Mouse (Mus musculus) hindbrain, postnatal 0 days (tissue): ENCODE data around the gene Afg3l1. TPM values are rescaled to one million over a fixed set of nuclear protein-coding genes. Genes with fewer than 3 reads are reported as not detected.
"Not testable (repeated sequence)": the region's sequence is repeated elsewhere in the genome, so short reads cannot be mapped to it uniquely, and the experiment has no call there.

Experiments
- ATAC-seq: fragments of 200-750 bp; cut with Nextera tagmentation; 2 replicates; pipeline ENCODE4 v1.8.0; 2017; ENCODE audit warnings: mild to moderate bottlenecking, moderate TSS enrichment, moderate library complexity
- DNase-seq: peaks from one replicate; pipeline ENCODE4 v3.0.0-alpha.2; 2015; ENCODE audit warnings: low spot score
- H3K27ac ChIP-seq: fragments of 300-500 bp; sonication (generic); 2 replicates; pipeline ENCODE4 v1.5.1; 2014; ENCODE audit warnings: mild to moderate bottlenecking
- H3K27me3 ChIP-seq: fragments of 300-500 bp; sonication (generic); 2 replicates; pipeline ENCODE4 v1.6.1; 2014; ENCODE audit warnings: low read length, mixed read lengths; ENCODE audit not compliant: insufficient read depth
- H3K36me3 ChIP-seq: fragments of 300-500 bp; sonication (generic); 2 replicates; pipeline ENCODE4 v1.6.1; 2014; ENCODE audit warnings: low read length, mixed read lengths; ENCODE audit not compliant: insufficient read depth
- H3K4me1 ChIP-seq: fragments of 300-500 bp; sonication (generic); 2 replicates; pipeline ENCODE4 v1.6.1; 2014; ENCODE audit warnings: antibody characterized with exemption, low read length, mixed read lengths; ENCODE audit not compliant: insufficient read depth
- H3K4me2 ChIP-seq: fragments of 300-500 bp; sonication (generic); 2 replicates; pipeline ENCODE4 v1.6.1; 2014; ENCODE audit warnings: low read depth, mild to moderate bottlenecking, low read length, moderate library complexity, mixed read lengths
- H3K4me3 ChIP-seq: fragments of 300-500 bp; sonication (generic); 2 replicates; pipeline ENCODE4 v1.5.1; 2014; ENCODE audit warnings: low read length
- H3K9ac ChIP-seq: fragments of 300-500 bp; sonication (generic); replicated peaks from 2 replicates; pipeline ENCODE4 v1.6.1; 2014; ENCODE audit warnings: mild to moderate bottlenecking, low read length, moderate library complexity, mixed read lengths
- H3K9me3 ChIP-seq: fragments of 300-500 bp; sonication (generic); 2 replicates; pipeline ENCODE4 v1.6.1; 2016; ENCODE audit warnings: low read length, mixed read lengths
- CTCF ChIP-seq: IDR thresholded peaks from 2 replicates; pipeline ENCODE4 v1.5.1; 2016; ENCODE audit warnings: antibody characterized with exemption, control low read depth, low read depth
- WGBS: fragments of 180-500 bp; shearing (Covaris S2); extraction: QIAGEN DNeasy Blood & Tissue Kit; methylation state at CpG from one replicate; pipeline ENCODE4 v1.1.7; 2014; 5-methylcytosine and 5-hydroxymethylcytosine counted together
- polyA plus RNA-seq: library from polyadenylated mRNA; unstranded; fragments of >200 nt; fragmentation: Nextera tagmentation; extraction: Ambion mirVana; gene quantifications from 2 replicates; pipeline ENCODE4 v1.2.1, GENCODE M21; 2015
- total RNA-seq: library from RNA; depleted of rRNA; stranded (reverse); fragments of >200 nt; gene quantifications from 2 replicates; pipeline ENCODE4 v1.2.3, GENCODE M21; 2014

Afg3l1 gene
- total and polyA plus RNA-seq, 2 experiments from 2014 or later: 16.6 to 49.6 TPM

DNA sequence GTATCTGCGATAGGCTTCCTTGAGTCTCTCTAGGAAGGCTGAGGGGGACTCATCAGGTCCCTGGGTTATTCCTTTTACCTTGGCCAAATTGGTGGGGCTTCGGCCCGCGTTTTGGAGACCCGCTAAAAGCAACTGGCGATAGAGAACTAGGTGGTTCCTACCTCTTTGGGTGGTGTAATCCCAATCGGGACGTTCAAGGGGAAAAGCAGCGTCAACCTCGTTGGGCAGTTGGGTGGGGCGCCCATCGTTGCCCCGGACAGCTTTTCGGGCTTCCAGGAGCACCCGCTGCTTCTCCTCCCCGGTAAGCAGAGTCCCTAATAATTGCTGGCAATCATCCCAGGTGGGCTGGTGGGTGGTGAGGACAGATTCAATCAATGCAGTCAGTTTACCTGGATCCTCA is 45.3 kb upstream of the Afg3l1 start:
- 95% methylated on average over 16 of the region's 16 CpGs for whole genome bisulfite sequencing
- no peak overlapping the region for H3K27ac ChIP-seq
- no peaks in the 10 kb centered on the region for H3K36me3 ChIP-seq
- ATAC-seq: no peak
- TF ChIP-seq CTCF: no peak
- H3K27me3 ChIP-seq: no peaks in the 10 kb centered on the region
- H3K4me1 ChIP-seq: no peaks in the 10 kb centered on the region
- H3K4me3 ChIP-seq: no peak overlapping the region
- no peak overlapping the region for H3K4me2 ChIP-seq
- no peak overlapping the region for H3K9ac ChIP-seq
- DNase-seq: no peak
- peaks cover 18% of the 10 kb centered on the region for H3K9me3 ChIP-seq

DNA sequence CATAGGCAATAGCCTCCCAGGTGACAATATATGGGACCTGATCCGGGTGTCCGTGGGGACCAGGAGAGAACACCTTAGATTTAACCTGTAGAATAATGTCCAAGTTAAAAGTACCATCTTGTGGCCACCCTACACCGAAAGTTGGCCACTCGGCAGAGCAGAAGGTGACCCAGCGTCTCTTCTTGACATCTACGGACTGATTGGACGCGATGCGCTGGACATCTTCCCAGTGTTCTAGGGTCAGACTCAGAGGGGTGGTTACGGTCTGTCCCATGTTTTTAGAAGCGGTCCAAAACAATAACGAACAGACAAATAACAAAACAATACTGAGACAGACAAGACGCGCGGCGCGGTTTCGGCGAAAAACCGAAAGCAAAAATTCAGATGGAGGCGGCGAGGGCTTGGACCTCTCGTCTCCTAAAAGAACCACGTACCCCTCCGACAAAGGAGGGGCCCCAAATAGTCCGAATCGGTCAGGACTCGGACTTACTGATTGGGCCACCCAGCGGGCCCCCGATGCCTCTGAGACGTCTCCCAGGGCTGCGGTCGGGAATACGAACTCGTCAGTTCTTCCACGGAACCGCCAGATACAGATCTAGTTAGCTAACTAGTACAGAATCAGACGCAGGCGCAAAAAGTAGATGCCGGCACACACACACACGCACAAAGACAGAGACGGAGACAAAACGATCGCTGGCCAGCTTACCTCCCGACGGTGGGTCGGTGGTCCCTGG is 44.3 kb upstream of the Afg3l1 start:
- not testable (repeated sequence) for H3K27ac ChIP-seq, H3K27me3 ChIP-seq, ATAC-seq, H3K36me3 ChIP-seq, H3K4me1 ChIP-seq, H3K4me2 ChIP-seq, DNase-seq, H3K9ac ChIP-seq, H3K4me3 ChIP-seq
- H3K9me3 ChIP-seq: peaks cover 10% of the 10 kb centered on the region; the same call in 1 of the 2 replicates
- 98% methylated on average over 39 of the region's 47 CpGs for WGBS

DNA sequence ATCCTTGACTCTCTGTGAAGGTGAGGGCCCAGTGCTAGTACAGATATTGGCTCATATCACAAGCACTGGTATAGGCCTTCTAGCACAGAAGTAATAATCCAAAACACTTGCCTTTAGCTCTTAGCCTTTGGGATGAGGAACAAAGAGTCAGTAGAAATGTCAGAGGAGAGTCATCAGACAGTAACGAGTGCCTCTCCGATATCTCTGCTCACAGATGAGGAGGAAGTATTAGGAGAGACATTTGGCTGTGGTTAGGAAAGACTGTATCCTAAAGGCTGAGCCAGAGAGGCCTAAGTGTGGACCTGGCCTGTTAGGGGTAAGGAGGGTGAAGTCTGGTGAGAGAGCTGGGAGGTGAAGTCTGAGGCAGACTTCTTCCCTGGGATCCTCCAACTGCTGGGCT is 35.9 kb upstream of the Afg3l1 start:
- no peak for ATAC-seq
- no peak for DNase-seq
- Histone ChIP-seq H3K9ac (no peak overlapping the region), H3K27ac (no peak overlapping the region), H3K4me3 (no peak overlapping the region), H3K4me1 (peaks cover 4% of the 10 kb centered on the region; the same call in 1 of the 2 replicates), H3K27me3 (no peaks in the 10 kb centered on the region), H3K4me2 (no peak overlapping the region), H3K9me3 (no peaks in the 10 kb centered on the region), H3K36me3 (no peaks in the 10 kb centered on the region)
- WGBS: 90% methylated on average over 2 of the region's 2 CpGs
- TF ChIP-seq CTCF: no peak

DNA sequence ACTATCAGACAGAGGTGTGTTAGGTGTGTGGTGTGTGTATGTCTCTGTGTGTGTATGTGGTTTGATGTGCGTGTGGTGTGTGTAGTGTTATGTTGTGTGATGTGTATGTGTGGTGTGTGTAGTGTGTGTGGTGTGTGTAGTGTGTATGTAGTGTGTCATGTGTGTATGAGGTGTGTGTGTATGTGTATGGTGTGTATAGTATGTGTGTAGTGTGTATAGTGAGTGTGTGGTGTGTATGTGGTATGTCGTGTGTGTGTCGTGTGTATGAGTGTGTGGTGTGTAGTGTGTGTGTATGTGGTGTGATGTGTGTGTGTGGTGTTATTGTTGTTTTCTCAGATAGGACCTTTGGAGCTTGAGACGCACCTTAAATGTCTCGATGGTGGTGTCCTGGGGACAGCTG is 35.4 kb upstream of the Afg3l1 start:
- WGBS: 78% methylated on average over 5 of the region's 5 CpGs
- ATAC-seq (peak; percentile 19; the same call in 1 of the 2 replicates), DNase-seq (no peak)
- Histone ChIP-seq H3K4me3 (0 out of 2 replicates have a peak overlapping the region, but pooled peaks have one; percentile 73), H3K27me3 (no peaks in the 10 kb centered on the region), H3K27ac (peak overlapping the region; percentile 89; the same call in 1 of the 2 replicates), H3K4me2 (peak overlapping the region; percentile 62; the same call in 1 of the 2 replicates), H3K9ac (peak overlapping the region; percentile 81; the same call in 1 of the 2 replicates), H3K9me3 (no peaks in the 10 kb centered on the region), H3K36me3 (no peaks in the 10 kb centered on the region), H3K4me1 (peaks cover 4% of the 10 kb centered on the region; the same call in 1 of the 2 replicates)
- TF ChIP-seq CTCF: no peak

DNA sequence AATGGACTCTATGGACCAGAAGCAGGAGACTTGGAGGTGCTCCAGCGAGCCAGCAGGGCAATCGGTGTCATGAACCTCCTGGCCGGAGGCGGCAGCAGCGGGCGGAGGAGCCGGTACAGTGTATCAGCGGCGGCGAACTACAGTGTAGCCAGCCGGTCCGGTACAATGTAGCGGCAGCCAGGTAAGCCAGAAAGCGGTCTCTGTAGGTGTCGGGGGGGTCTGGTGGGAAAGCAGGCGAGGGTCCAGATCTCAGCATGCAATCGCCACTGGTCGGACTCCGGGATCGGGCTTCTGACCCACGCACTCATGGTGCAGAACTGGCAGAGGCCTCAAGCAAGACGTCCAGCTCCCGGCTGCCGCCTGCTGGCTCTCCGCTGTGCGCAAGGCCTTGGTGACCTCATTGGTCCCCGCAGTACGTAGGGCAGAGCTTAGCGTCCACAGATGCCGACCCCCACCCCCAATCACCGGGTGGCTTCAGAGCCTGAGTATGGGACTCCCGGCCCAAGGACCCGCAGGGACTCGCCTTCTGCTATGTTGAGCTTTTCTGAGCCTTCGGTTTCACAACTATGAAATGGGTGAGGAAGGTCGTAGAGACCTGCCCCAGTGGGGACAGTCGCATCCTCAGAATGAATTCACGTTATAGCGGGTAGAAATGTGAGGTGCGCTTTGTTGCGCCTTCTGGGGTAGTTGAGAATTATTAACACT is 34.7 kb upstream of the Afg3l1 start:
- ATAC-seq: peak; percentile 96

DNA sequence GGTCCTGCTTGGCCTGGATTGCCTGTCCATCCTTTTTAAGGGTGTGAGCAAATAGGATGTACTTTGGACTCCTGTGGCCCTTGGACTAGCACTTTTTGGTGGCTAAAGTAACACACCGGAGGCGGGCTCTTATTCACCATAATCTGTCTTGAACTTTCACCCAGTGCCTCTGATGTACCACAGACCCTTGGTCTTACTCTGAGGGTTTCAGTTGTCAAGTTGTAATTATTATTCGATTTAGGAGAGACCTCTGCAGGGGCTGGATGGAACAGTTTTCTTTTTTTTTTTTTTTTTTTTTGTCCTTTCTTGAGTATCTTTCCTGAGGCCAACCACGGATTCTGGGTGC is 34.2 kb upstream of the Afg3l1 start:
- H3K4me2 ChIP-seq: peak overlapping the region; percentile 62
- 27% methylated on average over 4 of the region's 4 CpGs for WGBS
- H3K9ac ChIP-seq: peak overlapping the region; percentile 81
- no peak for TF ChIP-seq CTCF
- H3K27me3 ChIP-seq: no peaks in the 10 kb centered on the region
- H3K27ac ChIP-seq: peak overlapping the region; percentile 89
- H3K9me3 ChIP-seq: no peaks in the 10 kb centered on the region
- peak overlapping the region; percentile 73 for H3K4me3 ChIP-seq
- H3K36me3 ChIP-seq: no peaks in the 10 kb centered on the region
- ATAC-seq: no peak
- peaks cover 4% of the 10 kb centered on the region; the same call in 1 of the 2 replicates for H3K4me1 ChIP-seq
- DNase-seq: peak; percentile 8

More for the DNA sequence above, 34.7 kb upstream of the Afg3l1 start:
- H3K27me3 ChIP-seq: no peaks in the 10 kb centered on the region
- H3K4me2 ChIP-seq: peak overlapping the region; percentile 62
- peak overlapping the region; percentile 73 for H3K4me3 ChIP-seq
- H3K9me3 ChIP-seq: no peaks in the 10 kb centered on the region
- H3K9ac ChIP-seq: peak overlapping the region; percentile 81
- whole genome bisulfite sequencing: under 1% methylated on average over 41 of the region's 41 CpGs
- H3K4me1 ChIP-seq: peaks cover 4% of the 10 kb centered on the region; the same call in 1 of the 2 replicates
- H3K36me3 ChIP-seq: no peaks in the 10 kb centered on the region
- H3K27ac ChIP-seq: peak overlapping the region; percentile 89
- peak; percentile 94 for DNase-seq
- peak; percentile 71 for TF ChIP-seq CTCF
